Mouse (Mus musculus): ENCODE data around the gene Dpf3.

DNA sequence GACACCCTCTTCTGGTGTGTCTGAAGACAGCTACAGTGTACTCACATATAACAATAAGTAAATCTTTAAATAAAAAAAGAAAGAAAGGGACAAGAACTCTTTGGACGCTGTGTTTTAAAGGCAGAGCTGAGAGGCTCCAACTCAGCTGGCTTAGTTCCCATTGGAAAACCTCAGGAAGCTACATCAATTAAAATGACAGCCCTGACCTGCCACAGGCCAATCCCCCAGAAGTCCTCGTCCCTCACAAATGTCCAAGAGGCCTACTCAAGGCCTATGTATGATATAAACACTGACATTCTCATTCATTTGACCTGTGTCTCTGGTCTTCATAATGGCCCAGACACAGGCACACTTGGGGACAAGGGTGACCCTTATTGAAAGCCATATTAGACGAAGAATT lies 107.5 kb downstream of the Dpf3 start:
- TF ChIP-seq POLR2A (IDR thresholded peaks at IDR 0.05; ENCODE audit: borderline replicate concordance, control insufficient read depth, low read depth, low read length) (no peak), CTCF (IDR thresholded peaks at IDR 0.05; ENCODE audit: control insufficient read depth, insufficient read depth, low read length) (no peak)

Data from bone marrow, adult 2 months (tissue).